Mouse (Mus musculus) liver (tissue): ENCODE measurements around the gene Ankrd28.

ENCODE experiments used
- DNase-seq: peaks from one replicate; pipeline ENCODE4 v3.0.0-alpha.2; 2020; ENCODE audit warnings: mixed read lengths

Gene Ankrd28

GRCm38 (mm10) chr14:31664100-31664902 lies 166.2 kb downstream of the Ankrd28 start:
- DNase-seq = no peak

DNA sequence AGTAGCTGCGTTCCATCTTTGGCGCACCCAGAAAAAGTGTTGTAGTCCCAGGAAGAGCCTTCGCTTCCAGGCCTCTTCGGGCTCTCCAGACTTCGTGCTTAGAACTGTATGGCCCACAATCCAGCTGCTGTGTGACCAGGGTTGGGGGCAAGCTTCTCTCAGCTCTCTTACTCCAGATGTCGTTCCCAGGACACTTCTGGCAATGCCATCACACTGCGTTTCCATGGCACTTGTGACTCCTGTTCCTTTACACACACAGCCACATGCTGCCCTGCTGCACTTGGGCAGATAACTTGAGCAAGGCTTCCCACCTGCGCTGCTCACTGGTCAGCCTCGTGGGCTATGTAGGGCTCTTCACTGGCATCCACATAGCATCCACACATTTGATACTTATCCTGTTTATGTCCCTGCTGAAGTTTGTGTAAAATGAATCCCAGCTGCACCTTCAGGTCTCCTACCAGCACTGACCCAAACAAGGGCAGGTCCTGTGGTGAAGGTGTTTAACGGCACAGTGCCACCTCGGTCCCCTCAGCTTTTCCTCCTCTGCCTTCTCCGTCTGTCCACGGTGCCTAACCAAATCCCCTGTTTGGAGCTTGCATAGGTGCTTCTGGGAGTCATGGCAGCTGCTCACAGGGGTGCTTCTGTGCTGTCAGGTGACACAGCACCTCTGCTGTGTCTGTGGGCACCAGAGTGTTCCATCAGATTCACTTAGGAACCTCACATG lies 166.9 kb downstream of the Ankrd28 start:
- DNase-seq = peak; percentile 1

GRCm38 (mm10) chr14:31662555-31663211 lies 167.8 kb downstream of the Ankrd28 start:
- DNase-seq = peak; percentile 24

DNA sequence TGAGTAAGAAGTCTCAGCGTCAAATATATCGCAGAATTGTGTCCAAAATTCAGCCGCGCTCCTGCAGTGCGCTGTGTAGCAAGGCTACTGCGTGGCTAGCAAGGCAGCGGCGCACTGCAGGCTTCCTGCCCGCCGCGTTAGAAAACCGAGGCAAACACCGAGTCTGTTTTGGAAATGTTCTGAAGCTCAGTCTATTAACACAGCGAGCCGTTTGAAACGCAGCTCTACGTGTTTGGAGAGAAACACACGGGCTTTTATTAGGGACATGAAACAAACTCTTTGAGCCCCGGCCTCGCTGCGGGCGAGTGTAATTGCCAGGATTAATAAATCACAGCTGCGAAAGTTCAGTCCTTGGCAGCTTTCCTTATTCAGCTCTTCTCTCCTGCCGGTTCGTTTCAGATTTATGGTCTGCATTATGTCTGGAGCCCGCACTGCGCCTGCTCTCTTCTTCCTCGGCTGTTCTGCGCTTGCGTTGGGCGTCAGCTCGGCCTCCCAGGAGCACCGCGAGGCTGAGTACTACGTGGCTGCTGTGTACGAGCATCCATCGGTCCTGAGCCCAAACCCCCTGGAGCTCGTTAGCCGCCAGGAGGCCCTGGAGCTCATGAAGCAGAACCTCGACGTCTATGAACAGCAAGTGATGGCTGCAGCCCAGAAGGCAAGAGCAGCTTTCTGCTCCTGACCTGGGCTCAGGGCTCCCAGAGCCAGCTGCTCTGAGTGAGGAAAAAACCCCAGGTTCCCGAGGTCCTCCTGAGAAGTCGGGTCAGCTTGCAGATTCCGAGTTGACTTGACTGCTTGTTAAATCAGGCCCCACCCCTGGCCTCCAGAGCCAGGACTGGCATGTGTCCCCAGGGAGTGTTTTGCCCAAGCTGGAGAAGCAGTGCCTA lies 168.5 kb downstream of the Ankrd28 start:
- DNase-seq = peak; percentile 76

GRCm38 (mm10) chr14:31660312-31661093 lies 169.9 kb downstream of the Ankrd28 start:
- DNase-seq = no peak

GRCm38 (mm10) chr14:31659501-31660181 lies 170.8 kb downstream of the Ankrd28 start:
- DNase-seq = no peak

- DNase-seq = no peak
These were observed 172.2 kb downstream of the Ankrd28 start for GRCm38 (mm10) chr14:31658126-31658680.

DNA sequence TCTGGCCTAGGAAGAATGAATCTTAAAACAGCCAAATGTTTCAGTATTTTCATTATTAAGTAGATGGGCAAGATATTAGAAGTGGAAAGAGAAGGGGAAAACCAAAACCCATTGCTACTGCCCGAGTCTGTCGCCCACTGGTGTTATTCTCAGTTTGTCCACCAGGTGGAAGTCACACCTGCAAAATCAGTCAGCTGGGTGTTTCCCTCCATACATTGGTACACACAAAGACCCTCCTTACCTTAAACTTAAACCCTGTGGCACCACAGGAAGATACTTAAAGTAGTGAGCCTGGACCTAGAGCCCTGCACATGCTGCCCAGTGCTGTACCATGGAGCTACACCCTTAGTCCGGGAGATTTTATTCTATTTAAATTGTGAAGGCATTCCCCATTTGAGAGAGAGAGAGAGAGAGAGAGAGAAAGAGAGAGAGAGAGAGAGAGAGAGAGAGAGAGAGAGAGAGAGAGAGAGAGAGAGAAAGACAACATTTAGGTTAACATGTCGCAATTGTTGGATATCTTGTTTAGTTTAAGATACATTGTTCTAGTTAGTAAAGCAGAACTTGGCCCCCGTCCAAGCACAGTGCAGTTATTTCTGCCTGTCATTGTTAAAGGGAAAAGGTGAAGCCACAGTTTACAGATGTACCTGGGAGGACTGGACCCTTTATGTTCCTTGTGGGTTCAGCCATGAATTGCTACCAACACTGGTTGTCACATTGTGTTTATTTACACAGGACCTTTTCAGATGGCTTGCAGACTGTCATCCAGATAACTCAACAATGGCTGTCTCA lies 173.4 kb downstream of the Ankrd28 start:
- peak; percentile 63 for DNase-seq

- DNase-seq = no peak
These were observed 174.1 kb downstream of the Ankrd28 start for GRCm38 (mm10) chr14:31656386-31656785.

- DNase-seq = no peak
These were observed 175.0 kb downstream of the Ankrd28 start for GRCm38 (mm10) chr14:31655406-31655805.

DNA sequence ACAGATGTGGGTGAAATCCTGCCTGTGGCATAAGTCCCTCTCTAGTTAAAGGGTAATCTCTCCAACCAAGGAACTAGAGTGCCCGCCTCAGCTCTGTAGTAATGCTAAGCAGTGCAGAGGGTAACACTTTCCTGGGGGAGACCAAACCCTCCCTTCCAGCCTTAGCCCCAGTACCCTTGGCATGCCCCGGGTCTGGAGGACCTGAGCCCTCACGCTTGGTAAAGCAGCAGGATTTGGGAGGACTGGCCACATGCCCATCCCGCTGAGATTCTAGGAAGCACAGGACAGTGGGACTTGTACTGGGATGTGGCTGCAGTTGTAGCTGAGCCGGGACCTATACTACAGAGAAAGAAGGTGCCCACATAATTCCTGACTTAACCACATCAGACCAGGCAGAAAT lies 175.6 kb downstream of the Ankrd28 start:
- no peak for DNase-seq

- DNase-seq = no peak
These were observed 177.2 kb downstream of the Ankrd28 start for GRCm38 (mm10) chr14:31653101-31653875.

- DNase-seq = no peak
These were observed 177.8 kb downstream of the Ankrd28 start for GRCm38 (mm10) chr14:31652624-31653023.

GRCm38 (mm10) chr14:31652106-31652505 lies 178.3 kb downstream of the Ankrd28 start:
- DNase-seq = no peak

DNA sequence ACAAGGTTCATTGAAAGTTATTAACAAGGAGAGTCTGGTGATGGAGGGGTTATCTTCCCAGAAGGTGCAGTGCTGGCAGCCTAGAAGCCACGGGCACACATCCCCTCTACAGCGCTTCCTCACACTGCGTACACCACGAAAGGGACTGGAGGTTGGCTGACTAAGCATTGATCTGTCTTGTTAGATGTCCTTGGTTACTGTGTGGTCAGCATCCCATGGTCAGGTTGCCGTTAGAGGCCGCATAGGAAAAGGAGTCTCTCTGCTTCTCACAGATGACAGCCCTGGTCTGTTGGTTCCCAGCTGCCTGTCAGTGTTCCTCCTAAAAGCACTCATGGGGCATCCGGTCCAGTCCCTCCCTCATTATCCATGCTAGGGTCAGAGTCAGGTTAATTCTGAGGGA lies 179.2 kb downstream of the Ankrd28 start:
- DNase-seq = no peak

- DNase-seq = no peak
These were observed 180.1 kb downstream of the Ankrd28 start for GRCm38 (mm10) chr14:31650347-31650746.
